Mouse (Mus musculus): ENCODE measurements around the gene Sp2. TPM values are rescaled to one million over a fixed set of nuclear protein-coding genes. Genes with fewer than 3 reads are reported as not detected.

The Sp2 gene
- total and polyA plus RNA-seq, 2 experiments from 2014 or later = 7.3 to 14.4 TPM

- H3K4me1 ChIP-seq (ENCODE audit: insufficient read depth, low read length) = peaks cover 6% of the 10 kb centered on the region; the same call in 1 of the 2 replicates
- WGBS = 89% methylated on average over 13 of the region's 13 CpGs
- H3K27ac ChIP-seq = 0 out of 2 replicates have a peak overlapping the region, but pooled peaks have one; percentile 22
- ATAC-seq (no peak), DNase-seq (ENCODE audit: low spot score) (no peak)
- H3K9ac ChIP-seq (replicated peaks; ENCODE audit: low read length) = no peak overlapping the region
- H3K9me3 ChIP-seq (ENCODE audit: low read length) = no peaks in the 10 kb centered on the region
- H3K27me3 ChIP-seq (ENCODE audit: insufficient read depth, low read length) = no peaks in the 10 kb centered on the region
- no peak overlapping the region for H3K4me2 ChIP-seq (ENCODE audit: low read depth, low read length)
- H3K36me3 ChIP-seq (ENCODE audit: insufficient read depth, low read length) = peaks cover 10% of the 10 kb centered on the region
- no peak for TF ChIP-seq CTCF (IDR thresholded peaks at IDR 0.05; ENCODE audit: low read depth)
- no peak overlapping the region for H3K4me3 ChIP-seq (ENCODE audit: low read length)
Measured at GRCm38 (mm10) chr11:96966914-96967543, 15.7 kb downstream of the Sp2 start.

GRCm38 (mm10) chr11:96966172-96966571, 16.6 kb downstream of the Sp2 start:
- H3K27ac ChIP-seq = no peak overlapping the region
- no peak overlapping the region for H3K9ac ChIP-seq (replicated peaks; ENCODE audit: low read length)
- no peaks in the 10 kb centered on the region for H3K27me3 ChIP-seq (ENCODE audit: insufficient read depth, low read length)
- no peaks in the 10 kb centered on the region for H3K9me3 ChIP-seq (ENCODE audit: low read length)
- H3K4me2 ChIP-seq (ENCODE audit: low read depth, low read length) = no peak overlapping the region
- no peak for ATAC-seq
- H3K36me3 ChIP-seq (ENCODE audit: insufficient read depth, low read length) = peaks cover 17% of the 10 kb centered on the region
- 89% methylated on average over 3 of the region's 3 CpGs for WGBS
- no peak overlapping the region for H3K4me3 ChIP-seq (ENCODE audit: low read length)
- TF ChIP-seq CTCF (IDR thresholded peaks at IDR 0.05; ENCODE audit: low read depth) = no peak
- H3K4me1 ChIP-seq (ENCODE audit: insufficient read depth, low read length) = peaks cover 6% of the 10 kb centered on the region; the same call in 1 of the 2 replicates
- DNase-seq (ENCODE audit: low spot score) = no peak

- TF ChIP-seq CTCF (IDR thresholded peaks at IDR 0.05; ENCODE audit: low read depth) = peak; percentile 92
- Histone ChIP-seq H3K9me3 (ENCODE audit: low read length) (no peaks in the 10 kb centered on the region), H3K9ac (replicated peaks; ENCODE audit: low read length) (no peak overlapping the region), H3K27me3 (ENCODE audit: insufficient read depth, low read length) (no peaks in the 10 kb centered on the region), H3K4me3 (ENCODE audit: low read length) (no peak overlapping the region), H3K4me1 (ENCODE audit: insufficient read depth, low read length) (no peaks in the 10 kb centered on the region), H3K4me2 (ENCODE audit: low read depth, low read length) (no peak overlapping the region), H3K27ac (peak overlapping the region; percentile 54; the same call in 1 of the 2 replicates), H3K36me3 (ENCODE audit: insufficient read depth, low read length) (peaks cover 36% of the 10 kb centered on the region)
- 13% methylated on average over 8 of the region's 8 CpGs for WGBS
- ATAC-seq (peak; percentile 85), DNase-seq (ENCODE audit: low spot score) (peak; percentile 88)
Measured at GRCm38 (mm10) chr11:96963580-96963979, 19.2 kb downstream of the Sp2 start.

GRCm38 (mm10) chr11:96957061-96957805, 25.5 kb downstream of the Sp2 start:
- H3K9me3 ChIP-seq (ENCODE audit: low read length) = no peaks in the 10 kb centered on the region
- H3K36me3 ChIP-seq (ENCODE audit: insufficient read depth, low read length) = peaks cover 58% of the 10 kb centered on the region
- DNase-seq (ENCODE audit: low spot score) (no peak), ATAC-seq (no peak)
- H3K9ac ChIP-seq (replicated peaks; ENCODE audit: low read length) = no peak overlapping the region
- H3K4me3 ChIP-seq (ENCODE audit: low read length) = no peak overlapping the region
- no peak overlapping the region for H3K27ac ChIP-seq
- no peaks in the 10 kb centered on the region for H3K4me1 ChIP-seq (ENCODE audit: insufficient read depth, low read length)
- H3K27me3 ChIP-seq (ENCODE audit: insufficient read depth, low read length) = no peaks in the 10 kb centered on the region
- 86% methylated on average over 10 of the region's 10 CpGs for WGBS
- no peak overlapping the region for H3K4me2 ChIP-seq (ENCODE audit: low read depth, low read length)
- no peak for TF ChIP-seq CTCF (IDR thresholded peaks at IDR 0.05; ENCODE audit: low read depth)

- H3K27me3 ChIP-seq (ENCODE audit: insufficient read depth, low read length) = no peaks in the 10 kb centered on the region
- no peaks in the 10 kb centered on the region for H3K4me1 ChIP-seq (ENCODE audit: insufficient read depth, low read length)
- no peak overlapping the region for H3K4me2 ChIP-seq (ENCODE audit: low read depth, low read length)
- DNase-seq (ENCODE audit: low spot score) = peak; percentile 52
- no peak overlapping the region for H3K27ac ChIP-seq
- H3K4me3 ChIP-seq (ENCODE audit: low read length) = no peak overlapping the region
- H3K9ac ChIP-seq (replicated peaks; ENCODE audit: low read length) = no peak overlapping the region
- WGBS = 57% methylated on average over 20 of the region's 20 CpGs
- H3K36me3 ChIP-seq (ENCODE audit: insufficient read depth, low read length) = peaks cover 54% of the 10 kb centered on the region
- no peaks in the 10 kb centered on the region for H3K9me3 ChIP-seq (ENCODE audit: low read length)
- ATAC-seq = no peak
- peak; percentile 67 for TF ChIP-seq CTCF (IDR thresholded peaks at IDR 0.05; ENCODE audit: low read depth)
Measured at GRCm38 (mm10) chr11:96956009-96956724, 26.6 kb downstream of the Sp2 start.

- no peaks in the 10 kb centered on the region for H3K9me3 ChIP-seq (ENCODE audit: low read length)
- no peak overlapping the region for H3K27ac ChIP-seq
- no peaks in the 10 kb centered on the region for H3K27me3 ChIP-seq (ENCODE audit: insufficient read depth, low read length)
- H3K4me3 ChIP-seq (ENCODE audit: low read length) = no peak overlapping the region
- peaks cover 49% of the 10 kb centered on the region for H3K36me3 ChIP-seq (ENCODE audit: insufficient read depth, low read length)
- no peak overlapping the region for H3K4me2 ChIP-seq (ENCODE audit: low read depth, low read length)
- 94% methylated on average over 4 of the region's 4 CpGs for WGBS
- H3K4me1 ChIP-seq (ENCODE audit: insufficient read depth, low read length) = no peaks in the 10 kb centered on the region
- no peak overlapping the region for H3K9ac ChIP-seq (replicated peaks; ENCODE audit: low read length)
- TF ChIP-seq CTCF (IDR thresholded peaks at IDR 0.05; ENCODE audit: low read depth) = no peak
- ATAC-seq (no peak), DNase-seq (ENCODE audit: low spot score) (no peak)
Measured at GRCm38 (mm10) chr11:96955094-96955493, 27.7 kb downstream of the Sp2 start.

All from hindbrain, postnatal 0 days (tissue).